Mouse (Mus musculus): ENCODE data around the gene Usp49.

Usp49 gene

GRCm38 (mm10) chr17:47694503-47695336, 64.2 kb downstream of the Usp49 start, which contains the start of gene Prickle4:
Gene Prickle4 (minus strand): TSS chr17:47694736.
- peak; percentile 99 for DNase-seq (ENCODE audit: low spot score)

GRCm38 (mm10) chr17:47695337-47695710, 64.8 kb downstream of the Usp49 start:
- no peak for DNase-seq (ENCODE audit: low spot score)

GRCm38 (mm10) chr17:47698156-47698555, 67.7 kb downstream of the Usp49 start:
- DNase-seq (ENCODE audit: low spot score), result no peak

- no peak for DNase-seq (ENCODE audit: low spot score)
Observed at GRCm38 (mm10) chr17:47699055-47699454, 68.6 kb downstream of the Usp49 start.

- DNase-seq (ENCODE audit: low spot score), result no peak
Observed at GRCm38 (mm10) chr17:47701793-47702192, 71.3 kb downstream of the Usp49 start.

- no peak for DNase-seq (ENCODE audit: low spot score)
Observed at GRCm38 (mm10) chr17:47702548-47703345, 72.3 kb downstream of the Usp49 start.

GRCm38 (mm10) chr17:47703556-47703955, 73.1 kb downstream of the Usp49 start:
- no peak for DNase-seq (ENCODE audit: low spot score)

- no peak for DNase-seq (ENCODE audit: low spot score)
Observed at GRCm38 (mm10) chr17:47704692-47705091, 74.2 kb downstream of the Usp49 start.

GRCm38 (mm10) chr17:47706196-47706595, 75.7 kb downstream of the Usp49 start:
- no peak for DNase-seq (ENCODE audit: low spot score)

- DNase-seq (ENCODE audit: low spot score), result no peak
Observed at GRCm38 (mm10) chr17:47707961-47708360, 77.5 kb downstream of the Usp49 start.

- no peak for DNase-seq (ENCODE audit: low spot score)
Observed at GRCm38 (mm10) chr17:47708972-47709371, 78.5 kb downstream of the Usp49 start.

- no peak for DNase-seq (ENCODE audit: low spot score)
Observed at GRCm38 (mm10) chr17:47710036-47710435, 79.5 kb downstream of the Usp49 start.

GRCm38 (mm10) chr17:47711883-47712282, 81.4 kb downstream of the Usp49 start:
- DNase-seq (ENCODE audit: low spot score), result no peak

- DNase-seq (ENCODE audit: low spot score), result no peak
Observed at GRCm38 (mm10) chr17:47712889-47713571, 82.5 kb downstream of the Usp49 start.

- DNase-seq (ENCODE audit: low spot score), result no peak
Observed at GRCm38 (mm10) chr17:47715037-47715436, 84.5 kb downstream of the Usp49 start.

GRCm38 (mm10) chr17:47721183-47721582, 90.7 kb downstream of the Usp49 start:
- DNase-seq (ENCODE audit: low spot score), result no peak

GRCm38 (mm10) chr17:47726566-47726965, 96.1 kb downstream of the Usp49 start, which contains the start of gene Pgc:
Gene Pgc (plus strand): TSS chr17:47726842.
- no peak for DNase-seq (ENCODE audit: low spot score)

GRCm38 (mm10) chr17:47730633-47731575, 100.4 kb downstream of the Usp49 start:
- no peak for DNase-seq (ENCODE audit: low spot score)

GRCm38 (mm10) chr17:47735553-47736100, 105.1 kb downstream of the Usp49 start:
- DNase-seq (ENCODE audit: low spot score), result no peak

Data from ovary, postnatal 36 days (tissue).